Mouse (Mus musculus): Measurements from ENCODE around the gene Trim34b.
"Not testable (repeated sequence)": the region's sequence is repeated elsewhere in the genome, so short reads cannot be mapped to it uniquely, and the experiment has no call there.

DNA sequence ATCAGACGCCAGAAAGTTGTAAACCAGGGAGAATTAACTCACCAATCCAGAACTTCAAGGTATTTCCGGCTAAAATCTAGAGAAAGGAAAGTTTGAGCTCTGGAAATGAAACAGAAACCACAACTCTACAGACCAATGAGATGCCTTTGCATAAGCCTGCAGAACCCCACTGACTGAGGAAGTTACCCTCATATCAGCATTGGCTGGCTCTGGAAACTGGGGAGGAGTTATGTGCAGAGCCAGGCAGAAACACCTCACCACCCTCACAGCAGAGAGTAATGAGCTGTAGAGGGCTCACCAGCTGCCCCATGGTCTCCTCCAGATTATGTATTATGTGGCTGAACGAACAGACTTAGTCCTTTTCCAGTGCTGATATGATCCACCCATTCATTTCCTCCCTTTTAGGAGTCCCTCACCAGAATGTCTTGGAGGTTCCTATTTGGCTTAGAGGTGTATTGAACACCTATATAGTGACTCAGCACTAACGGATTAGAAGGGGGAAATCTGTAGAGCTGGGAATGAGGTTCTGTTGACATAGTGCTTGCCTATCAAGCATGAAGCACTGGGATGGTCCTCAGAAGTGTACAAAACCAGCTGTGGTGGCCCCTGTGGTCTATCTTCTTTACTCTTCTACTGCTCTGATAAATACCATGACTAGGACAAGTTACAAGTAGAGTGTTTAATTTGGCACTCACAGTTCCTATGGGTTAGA is 13.7 kb upstream of the Trim34b start, which contains the start of gene Trim12a:
- TF ChIP-seq CTCF (IDR thresholded peaks at IDR 0.05; ENCODE audit: control insufficient read depth, insufficient read depth, low read length); POLR2A (IDR thresholded peaks at IDR 0.05; ENCODE audit: borderline replicate concordance, control insufficient read depth, low read depth, low read length): not testable (repeated sequence)
